Mouse (Mus musculus) thymus, postnatal 36 days (tissue): ENCODE results near the gene Pdcd6ip.
A peak's percentile ranks its signal among the peaks of the same experiment; 100 is the strongest.
"Not testable (repeated sequence)": the region's sequence is repeated elsewhere in the genome, so short reads cannot be mapped to it uniquely, and the experiment has no call there.

Experiments
- DNase-seq, 2 experiments: peaks; one replicate each; pipeline ENCODE4 v3.0.0; 2022; ENCODE audit warnings: mixed read lengths in 2 of 2

Gene Pdcd6ip

GRCm38 (mm10) chr9:113687461-113687860 is 20.6 kb downstream of the Pdcd6ip start:
- DNase-seq: no peak

- no peak for DNase-seq
Observed at GRCm38 (mm10) chr9:113673721-113674120, 34.3 kb downstream of the Pdcd6ip start.

GRCm38 (mm10) chr9:113672352-113672751 is 35.7 kb downstream of the Pdcd6ip start:
- no peak for DNase-seq

GRCm38 (mm10) chr9:113670857-113671106 is 37.3 kb downstream of the Pdcd6ip start:
- DNase-seq: no peak

GRCm38 (mm10) chr9:113670105-113670856 is 37.8 kb downstream of the Pdcd6ip start:
- no peak for DNase-seq

- no peak for DNase-seq
Observed at GRCm38 (mm10) chr9:113663476-113663875, 44.6 kb downstream of the Pdcd6ip start.

GRCm38 (mm10) chr9:113657837-113658236 is 50.2 kb downstream of the Pdcd6ip start:
- DNase-seq: no peak

- no peak for DNase-seq
Observed at GRCm38 (mm10) chr9:113653571-113653970, 54.5 kb downstream of the Pdcd6ip start.

- DNase-seq: no peak
Observed at GRCm38 (mm10) chr9:113650787-113651186, 57.3 kb downstream of the Pdcd6ip start.

GRCm38 (mm10) chr9:113649211-113649610 is 58.8 kb downstream of the Pdcd6ip start:
- not testable (repeated sequence) for DNase-seq

- no peak for DNase-seq
Observed at GRCm38 (mm10) chr9:113645837-113646169, 62.3 kb downstream of the Pdcd6ip start.

GRCm38 (mm10) chr9:113645153-113645836 is 62.8 kb downstream of the Pdcd6ip start:
- peak; percentile 23 to 39 for DNase-seq

GRCm38 (mm10) chr9:113644701-113645100 is 63.4 kb downstream of the Pdcd6ip start:
- no peak for DNase-seq

- no peak for DNase-seq
Observed at GRCm38 (mm10) chr9:113644076-113644475, 64.0 kb downstream of the Pdcd6ip start.

GRCm38 (mm10) chr9:113643669-113644068 is 64.4 kb downstream of the Pdcd6ip start:
- DNase-seq: no peak

GRCm38 (mm10) chr9:113634986-113635385 is 73.1 kb downstream of the Pdcd6ip start:
- DNase-seq: no peak

- no peak for DNase-seq
Observed at GRCm38 (mm10) chr9:113633168-113633744, 74.8 kb downstream of the Pdcd6ip start.

- DNase-seq: no peak
Observed at GRCm38 (mm10) chr9:113632350-113633043, 75.6 kb downstream of the Pdcd6ip start.

GRCm38 (mm10) chr9:113629632-113630031 is 78.4 kb downstream of the Pdcd6ip start:
- DNase-seq: no peak

GRCm38 (mm10) chr9:113629191-113629590 is 78.9 kb downstream of the Pdcd6ip start:
- no peak for DNase-seq

GRCm38 (mm10) chr9:113628780-113629179 is 79.3 kb downstream of the Pdcd6ip start:
- no peak for DNase-seq

- no peak for DNase-seq
Observed at GRCm38 (mm10) chr9:113626730-113627129, 81.3 kb downstream of the Pdcd6ip start.

GRCm38 (mm10) chr9:113624086-113624485 is 84.0 kb downstream of the Pdcd6ip start:
- DNase-seq: no peak

- no peak for DNase-seq
Observed at GRCm38 (mm10) chr9:113617081-113617480, 91.0 kb downstream of the Pdcd6ip start.
